Mouse (Mus musculus) spleen, embryonic (tissue): ENCODE data around the gene Syk.

Experiments
- CTCF ChIA-PET: fragments of 350-600 bp; sonication (Branson Sonifier 250); formaldehyde crosslinking; loops from one replicate; lab custom pipeline; 2022; lab: Charles Lee

The Syk gene

DNA sequence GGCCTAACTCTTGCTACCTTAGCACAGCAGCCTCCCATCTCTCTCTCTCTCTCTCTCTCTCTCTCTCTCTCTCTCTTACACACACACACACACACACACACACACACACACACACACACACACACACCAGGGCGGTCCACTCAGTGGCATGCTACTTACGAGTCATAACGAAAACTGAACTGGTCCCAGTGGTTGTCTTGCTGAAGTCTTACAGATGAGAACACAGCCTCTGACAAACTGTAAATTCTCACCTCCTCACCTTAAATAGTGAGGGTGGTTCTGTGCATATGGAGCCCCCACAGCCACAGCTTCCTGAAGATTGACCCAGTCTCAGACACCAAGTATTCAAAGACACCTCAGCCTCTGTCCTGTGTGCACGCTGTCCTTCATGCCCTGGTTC, 8.9 kb downstream of the Syk start:
- CTCF ChIA-PET, result no interaction called here

DNA sequence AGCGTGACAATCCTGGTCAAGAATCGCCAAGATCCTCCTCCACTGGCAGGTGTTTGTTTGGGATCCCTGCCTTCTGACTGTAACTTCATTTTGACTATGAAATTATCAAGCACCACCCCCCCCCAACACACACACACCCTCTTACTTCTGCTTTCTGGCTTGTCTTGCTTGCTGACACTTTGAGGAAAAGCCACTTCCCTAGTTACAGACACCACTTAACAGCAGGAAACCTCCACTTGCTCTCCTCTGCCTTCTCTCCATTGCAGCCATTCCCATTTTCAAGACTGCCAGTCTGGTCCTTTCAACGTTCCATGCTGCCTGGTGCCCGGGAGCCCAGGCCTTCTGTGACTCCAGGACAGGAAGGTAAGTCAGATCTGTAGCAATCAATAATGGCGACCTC, 13.7 kb downstream of the Syk start:
- CTCF ChIA-PET, result interaction anchor here (0.6 to 1.6 kb wide), 4 partner anchors 10 to 33 kb away, joined by 3 read pairs; no protein-coding TSS in a partner anchor

- CTCF ChIA-PET, result interaction anchor here (0.5 to 1.6 kb wide), 3 partner anchors 10 to 758 kb away, joined by 3 read pairs; no protein-coding TSS in a partner anchor
Observed at GRCm38 (mm10) chr13:52597092-52597678, 14.2 kb downstream of the Syk start.

- CTCF ChIA-PET, result interaction anchor here (0.6 kb wide), 1 partner anchor 529 kb away, joined by 5 read pairs; no protein-coding TSS in a partner anchor
Observed at GRCm38 (mm10) chr13:52598233-52598632, 15.3 kb downstream of the Syk start.

- CTCF ChIA-PET, result interaction anchor here (0.7 to 1.2 kb wide), 5 partner anchors 10 to 346 kb away, joined by 3 to 5 read pairs (median 3); no protein-coding TSS in a partner anchor
Observed at GRCm38 (mm10) chr13:52600015-52600643, 17.2 kb downstream of the Syk start.

DNA sequence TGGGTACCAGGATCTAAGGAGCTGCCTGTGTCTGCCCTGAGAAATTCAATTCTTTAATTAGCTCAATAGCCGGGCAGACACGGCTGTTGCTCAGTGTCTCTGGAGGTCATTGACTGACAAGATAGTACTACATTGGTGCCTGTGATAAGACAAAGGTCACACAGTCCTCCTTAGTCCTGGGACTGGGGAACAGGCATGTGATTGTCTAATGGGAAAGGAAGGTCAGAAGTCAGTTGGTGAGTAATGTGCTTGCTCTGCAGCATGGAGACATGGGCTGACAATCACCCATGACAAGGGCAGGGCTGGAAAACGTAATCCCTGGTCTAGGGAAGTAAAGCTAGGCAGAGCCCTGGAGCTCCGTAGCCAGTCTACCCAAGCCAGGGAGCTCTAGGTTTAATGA, 19.8 kb downstream of the Syk start:
- CTCF ChIA-PET, result interaction anchor here (0.6 to 0.9 kb wide), 2 partner anchors 26 to 53 kb away, joined by 3 read pairs; no protein-coding TSS in a partner anchor

GRCm38 (mm10) chr13:52603704-52604349, 20.9 kb downstream of the Syk start:
- CTCF ChIA-PET, result no interaction called here

DNA sequence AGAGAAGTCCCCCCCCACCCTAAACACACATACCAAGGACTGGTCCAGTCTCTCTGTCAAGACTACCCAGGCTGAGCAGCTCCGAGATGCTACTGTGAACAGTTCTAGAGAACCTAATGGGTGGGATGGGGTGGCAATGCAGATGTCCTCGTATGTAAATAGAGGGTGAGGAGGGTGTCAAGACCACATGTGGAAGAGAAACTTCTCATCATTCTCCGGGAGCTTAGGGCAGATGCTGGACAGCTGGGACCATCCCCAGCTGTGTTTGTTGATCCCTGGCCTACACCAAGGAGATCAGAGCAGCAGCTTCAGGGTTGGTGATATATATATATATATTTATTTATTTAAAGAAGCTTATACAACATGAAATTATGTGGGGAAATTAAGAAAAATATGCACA, 22.0 kb downstream of the Syk start:
- CTCF ChIA-PET, result interaction anchor here (0.5 kb wide), 1 partner anchor 33 kb away, joined by 6 read pairs; no protein-coding TSS in a partner anchor

GRCm38 (mm10) chr13:52605911-52606310, 22.9 kb downstream of the Syk start:
- CTCF ChIA-PET, result no interaction called here

DNA sequence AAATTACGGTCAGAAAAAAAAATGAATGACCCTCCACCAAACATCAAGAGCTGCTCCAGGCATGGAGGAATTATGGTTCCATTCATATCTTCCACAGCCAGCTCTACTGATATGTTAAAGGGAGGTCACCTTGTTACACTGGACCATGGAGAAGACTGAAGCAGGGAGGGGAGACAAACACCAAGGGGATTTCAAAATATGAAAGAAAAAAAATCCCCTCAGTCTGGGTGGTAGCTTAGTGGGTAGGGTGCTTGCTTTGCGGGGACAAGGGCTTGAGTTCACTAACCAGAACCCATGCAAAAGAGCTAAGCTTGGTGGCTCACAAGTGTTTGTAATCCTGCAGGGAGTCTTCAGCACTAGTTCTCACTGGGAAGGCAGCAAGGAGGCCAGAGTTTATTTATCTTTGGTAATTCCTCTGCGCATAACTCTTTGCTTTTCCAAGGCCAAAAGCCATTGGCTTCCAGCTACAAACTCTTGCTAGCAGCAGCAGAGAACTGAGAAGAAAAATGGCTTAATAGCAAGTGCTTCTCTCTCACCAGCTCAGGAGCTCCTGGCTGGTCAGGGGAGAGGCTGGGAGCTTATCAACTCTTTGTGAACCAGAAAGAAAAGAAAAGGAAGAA, 23.8 kb downstream of the Syk start:
- CTCF ChIA-PET, result interaction anchor here (0.6 to 1.3 kb wide), 10 partner anchors 10 to 98 kb away, joined by 3 to 6 read pairs (median 4); no protein-coding TSS in a partner anchor

DNA sequence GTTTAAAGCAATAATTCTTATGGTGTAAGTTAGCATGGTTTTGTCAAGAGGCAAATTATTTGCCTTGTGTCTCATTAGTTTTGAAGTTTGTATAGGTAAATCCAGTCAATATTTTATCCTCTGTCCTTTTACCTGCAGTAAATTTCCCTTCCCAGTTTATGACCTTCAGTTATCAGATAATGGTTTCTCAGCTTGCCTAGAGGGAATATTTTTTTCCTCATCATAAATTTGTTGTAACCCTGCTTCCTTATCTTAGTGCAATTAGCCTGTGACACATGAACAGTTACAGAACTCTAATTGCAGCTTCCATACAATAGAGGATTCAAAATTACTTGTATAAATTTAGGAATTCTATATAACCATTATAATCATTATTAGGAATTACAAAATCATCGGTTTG, 25.0 kb downstream of the Syk start:
- CTCF ChIA-PET, result interaction anchor here (0.6 to 1.3 kb wide), 4 partner anchors 14 to 329 kb away, joined by 3 to 5 read pairs (median 3); no protein-coding TSS in a partner anchor

DNA sequence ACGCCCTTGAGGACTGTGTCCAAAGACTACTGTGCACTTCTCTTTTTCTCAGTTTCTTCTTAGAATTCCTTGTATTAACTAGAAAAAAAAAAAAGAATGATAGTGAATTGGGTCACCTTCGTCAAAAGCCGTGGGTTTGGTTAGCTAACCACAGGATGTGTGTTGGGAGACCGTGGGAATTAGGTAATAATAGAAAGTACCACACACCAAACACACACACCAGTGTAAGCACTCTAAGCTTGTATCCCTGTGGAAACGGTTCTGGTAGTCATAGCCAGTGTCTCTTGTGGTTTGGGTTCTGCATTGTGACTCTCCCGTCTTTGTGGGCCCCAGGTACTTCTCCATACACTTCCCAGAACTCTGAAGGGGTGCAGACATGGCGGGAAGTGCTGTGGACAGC, 27.5 kb downstream of the Syk start:
- CTCF ChIA-PET, result interaction anchor here (0.7 kb wide), 1 partner anchor 19 kb away, joined by 4 read pairs; no protein-coding TSS in a partner anchor

DNA sequence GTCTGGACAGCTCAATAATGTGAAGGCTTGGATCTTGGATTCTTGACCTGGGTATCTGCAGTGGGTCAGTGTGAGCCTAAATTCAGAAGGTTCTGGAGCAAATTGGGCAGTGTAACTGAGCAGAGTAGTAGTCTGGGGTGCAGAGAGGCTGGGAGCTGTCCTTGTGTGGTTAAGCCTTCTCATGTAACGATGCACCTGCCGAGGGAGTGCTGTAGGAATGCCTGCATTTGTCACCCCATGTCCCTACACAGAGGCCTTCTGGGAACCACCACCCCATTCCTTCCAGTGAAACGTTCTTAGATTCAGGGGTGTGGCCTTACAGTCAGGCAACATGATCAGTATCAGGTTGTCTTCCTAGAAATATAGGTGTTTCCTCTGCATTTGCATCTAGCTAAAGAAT, 30.3 kb downstream of the Syk start:
- CTCF ChIA-PET, result no interaction called here

DNA sequence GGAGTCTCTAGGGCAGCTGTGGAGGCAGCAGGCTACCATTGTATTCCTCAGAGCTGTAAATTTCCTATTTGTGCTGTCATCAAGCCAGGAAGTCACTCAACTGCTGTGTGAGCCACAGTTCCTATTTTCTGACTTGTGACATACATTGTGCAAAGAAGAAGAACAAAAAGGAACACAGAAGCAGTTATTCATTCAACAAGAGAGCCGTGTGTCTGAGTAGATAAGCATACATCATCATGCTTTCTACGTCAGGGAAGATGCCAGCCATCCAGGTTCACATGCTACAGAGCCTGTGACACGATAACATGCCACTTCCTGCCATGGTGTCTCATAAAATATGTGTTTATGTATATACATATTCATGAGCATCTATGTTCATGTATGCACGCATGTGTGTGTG, 32.1 kb downstream of the Syk start:
- CTCF ChIA-PET, result interaction anchor here (0.6 to 1.9 kb wide), 3 partner anchors 10 to 64 kb away, joined by 3 to 5 read pairs (median 3); no protein-coding TSS in a partner anchor

- CTCF ChIA-PET, result interaction anchor here (0.9 kb wide), 1 partner anchor 18 kb away, joined by 4 read pairs; no protein-coding TSS in a partner anchor
Observed at GRCm38 (mm10) chr13:52617096-52617714, 34.2 kb downstream of the Syk start.

- CTCF ChIA-PET, result no interaction called here
Observed at GRCm38 (mm10) chr13:52618592-52618991, 35.6 kb downstream of the Syk start.

GRCm38 (mm10) chr13:52619482-52619881, 36.5 kb downstream of the Syk start:
- CTCF ChIA-PET, result interaction anchor here (0.6 kb wide), 1 partner anchor 13 kb away, joined by 4 read pairs; no protein-coding TSS in a partner anchor

- CTCF ChIA-PET, result interaction anchor here (0.7 kb wide), 2 partner anchors 12 to 41 kb away, joined by 3 read pairs; partner anchors contain the start of gene Syk
Observed at GRCm38 (mm10) chr13:52624038-52624437, 41.1 kb downstream of the Syk start.

DNA sequence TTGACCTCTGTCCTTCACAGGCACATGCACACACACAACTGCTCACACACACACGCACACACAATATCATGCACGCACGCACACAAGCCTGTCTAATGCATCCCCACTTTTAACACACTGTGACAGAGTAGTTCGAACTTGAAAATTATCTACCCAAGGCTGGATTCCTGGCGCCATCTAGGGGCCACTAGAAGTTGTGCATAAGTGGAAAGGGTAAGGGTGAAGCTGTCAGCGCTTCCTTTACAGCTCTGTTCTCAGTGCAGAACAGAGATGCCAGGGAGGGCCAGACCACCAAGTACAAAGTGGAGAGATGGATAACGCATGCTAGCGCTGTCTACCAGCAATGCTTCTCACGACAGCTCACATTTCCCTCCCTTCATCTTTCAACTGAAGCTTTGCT, 45.6 kb downstream of the Syk start:
- CTCF ChIA-PET, result interaction anchor here (0.6 to 1.1 kb wide), 4 partner anchors 8 to 36 kb away, joined by 3 to 4 read pairs (median 3); no protein-coding TSS in a partner anchor

GRCm38 (mm10) chr13:52631624-52632023, 48.7 kb downstream of the Syk start:
- CTCF ChIA-PET, result no interaction called here

GRCm38 (mm10) chr13:52635484-52635883, 52.5 kb downstream of the Syk start:
- CTCF ChIA-PET, result interaction anchor here (0.7 kb wide), 1 partner anchor 12 kb away, joined by 3 read pairs; no protein-coding TSS in a partner anchor
